Mouse (Mus musculus): ENCODE measurements around the gene Paqr4.
A peak's percentile ranks its signal among the peaks of the same experiment; 100 is the strongest.

Paqr4 gene

DNA sequence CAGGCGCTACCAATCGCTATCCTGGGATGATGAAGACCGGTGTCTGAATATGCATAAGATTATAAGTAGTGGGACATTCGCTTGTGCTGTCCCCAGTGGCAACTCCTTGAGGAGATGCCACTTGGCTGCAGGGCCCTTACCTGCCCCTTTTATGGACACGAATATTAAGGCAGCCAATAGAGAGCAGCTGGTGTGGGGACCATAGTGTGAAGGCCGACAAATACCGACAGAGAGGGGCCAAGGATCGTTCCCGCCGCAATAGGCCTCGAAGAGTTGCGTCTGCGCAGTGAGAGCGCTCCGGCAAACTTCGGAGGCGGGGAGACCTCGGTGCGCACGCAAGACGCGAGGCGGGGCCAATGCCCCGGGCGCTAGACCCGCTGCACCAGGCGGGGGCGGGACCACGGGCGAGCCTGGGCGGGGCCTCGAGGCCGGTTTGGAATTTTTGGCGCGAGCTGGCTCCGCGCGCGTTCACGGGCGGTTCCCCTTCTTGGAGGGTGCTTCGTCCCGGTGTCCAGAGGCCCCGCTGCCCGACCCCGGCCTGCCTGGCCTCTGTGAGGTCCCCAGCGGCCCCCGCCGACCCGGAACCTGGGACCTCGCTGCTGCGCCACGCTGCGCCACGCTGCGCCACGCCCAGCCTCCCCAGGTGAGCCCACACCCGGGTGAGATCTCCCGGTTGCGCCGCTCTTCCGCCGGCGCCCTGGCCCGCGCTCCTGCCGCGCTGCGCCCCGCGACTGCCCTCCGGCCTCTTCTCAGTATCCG lies 14.5 kb downstream of the Paqr4 start, which contains the start of gene Pkmyt1:
Gene Pkmyt1 (plus strand): TSS at position 338 of the 759 bp plus-strand sequence.
- peak; percentile 73 for DNase-seq (ENCODE audit: low spot score)

- no peak for DNase-seq (ENCODE audit: low spot score)
Measured at GRCm38 (mm10) chr17:23725477-23725876, 15.2 kb downstream of the Paqr4 start.

DNA sequence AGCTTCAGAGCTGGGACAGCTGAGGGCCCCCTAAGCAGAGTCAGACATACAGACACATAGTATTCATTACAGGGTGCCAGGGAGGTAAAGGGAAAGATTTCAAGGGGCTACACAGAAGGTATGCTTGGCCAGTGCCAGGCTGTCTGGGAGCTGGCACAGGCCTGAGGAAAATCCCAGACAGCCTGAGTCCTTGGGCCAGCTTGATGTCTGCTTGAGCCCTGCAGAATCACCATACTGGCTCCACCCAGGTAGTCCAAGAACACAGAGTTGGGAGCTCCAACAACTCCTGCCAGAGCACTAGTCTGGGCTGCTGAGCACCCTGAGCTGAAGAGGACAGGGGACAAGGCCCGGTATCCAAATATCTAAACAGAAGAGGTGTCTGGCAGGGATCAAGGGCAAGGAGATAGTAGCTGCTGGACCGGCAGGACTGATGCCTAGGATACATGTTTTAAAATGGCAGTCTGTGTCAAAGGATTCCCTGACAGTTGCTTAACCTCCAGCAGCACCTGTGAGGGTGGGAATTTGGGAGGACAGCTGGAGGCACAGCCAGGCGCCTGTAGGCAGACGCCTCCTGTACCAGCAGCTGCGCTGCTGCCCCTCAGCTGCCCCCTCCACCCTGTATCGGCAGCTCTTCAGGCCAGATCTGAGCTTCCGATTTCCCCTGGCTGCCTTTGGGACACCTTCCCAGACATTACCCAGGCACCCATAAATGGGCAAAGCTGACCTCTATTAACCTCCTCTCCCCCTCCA lies 18.1 kb downstream of the Paqr4 start, which contains the start of gene 1520401A03Rik:
Gene 1520401A03Rik (minus strand): TSS at position 408 of the 750 bp plus-strand sequence.
- DNase-seq (ENCODE audit: low spot score): no peak

GRCm38 (mm10) chr17:23721886-23722285 lies 18.8 kb downstream of the Paqr4 start:
- DNase-seq (ENCODE audit: low spot score): no peak

DNA sequence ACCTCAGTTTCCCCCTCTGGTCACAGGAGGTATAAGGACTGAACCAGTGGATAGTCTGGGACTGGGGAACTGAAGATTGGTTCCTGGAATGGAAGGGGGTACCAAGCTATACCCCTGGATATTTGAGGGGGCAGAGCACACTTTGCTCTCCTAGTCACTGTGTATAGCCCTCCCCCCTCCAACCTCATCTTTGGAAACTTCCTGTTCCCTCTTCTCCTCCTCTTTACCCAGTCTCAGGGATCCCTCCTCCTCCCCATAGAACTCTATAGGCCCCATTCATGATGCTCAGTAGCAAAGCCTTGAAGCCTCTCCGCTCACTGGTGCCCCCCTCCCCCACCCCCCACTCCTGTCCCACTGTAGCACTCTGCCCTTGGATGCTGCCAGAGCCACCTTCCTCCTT lies 21.2 kb downstream of the Paqr4 start:
- DNase-seq (ENCODE audit: low spot score): no peak

GRCm38 (mm10) chr17:23717003-23717402 lies 23.7 kb downstream of the Paqr4 start:
- DNase-seq (ENCODE audit: low spot score): no peak

DNA sequence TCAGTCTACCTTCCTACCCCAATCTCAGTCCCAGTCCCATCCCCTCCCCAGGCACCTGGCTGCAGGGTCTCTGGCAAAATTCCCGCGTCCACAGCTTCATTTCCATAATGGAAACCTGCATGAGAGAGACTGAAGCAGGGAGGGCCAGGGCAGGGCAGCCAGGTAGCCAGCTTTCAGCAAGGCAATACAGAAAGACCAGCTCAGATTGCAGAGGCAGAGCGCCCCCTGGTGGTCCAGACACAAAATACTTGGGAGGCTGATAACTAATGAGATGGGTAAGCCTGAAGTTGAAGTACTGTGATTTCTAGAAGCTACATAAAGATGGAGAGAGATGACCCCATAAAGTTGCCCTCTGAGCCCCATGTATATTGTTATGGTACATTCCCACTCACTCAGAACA lies 34.5 kb downstream of the Paqr4 start:
- DNase-seq (ENCODE audit: low spot score): peak; percentile 52

DNA sequence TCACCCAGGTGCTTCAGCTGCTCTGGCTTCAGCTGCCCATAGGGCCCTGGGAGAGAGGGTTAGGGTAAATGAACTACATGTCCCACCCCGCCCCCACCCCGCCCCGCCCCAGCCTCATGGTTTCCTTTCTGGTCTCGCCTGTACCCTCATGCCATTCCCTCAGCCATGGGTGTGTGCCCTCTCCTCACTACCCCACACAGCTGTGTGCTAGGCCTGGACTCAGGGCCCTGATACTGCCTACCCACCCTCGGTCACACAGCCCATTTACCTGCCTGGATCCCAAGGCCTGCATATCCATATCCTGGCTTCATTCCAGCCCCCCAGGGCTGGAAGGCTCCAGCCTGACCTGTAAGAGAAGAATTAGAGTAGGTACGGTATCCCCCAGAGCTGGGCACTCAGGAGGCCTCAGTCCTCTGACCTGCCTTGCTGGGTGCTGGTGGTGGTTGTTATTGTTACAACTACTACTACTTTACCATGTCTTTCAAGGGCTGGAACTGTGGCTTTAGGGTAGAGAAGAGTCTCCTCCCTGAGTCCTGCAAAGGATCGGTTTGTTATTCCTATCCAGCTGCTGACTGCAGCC lies 35.1 kb downstream of the Paqr4 start:
- no peak for DNase-seq (ENCODE audit: low spot score)

GRCm38 (mm10) chr17:23704741-23705140 lies 35.9 kb downstream of the Paqr4 start:
- DNase-seq (ENCODE audit: low spot score): no peak

DNA sequence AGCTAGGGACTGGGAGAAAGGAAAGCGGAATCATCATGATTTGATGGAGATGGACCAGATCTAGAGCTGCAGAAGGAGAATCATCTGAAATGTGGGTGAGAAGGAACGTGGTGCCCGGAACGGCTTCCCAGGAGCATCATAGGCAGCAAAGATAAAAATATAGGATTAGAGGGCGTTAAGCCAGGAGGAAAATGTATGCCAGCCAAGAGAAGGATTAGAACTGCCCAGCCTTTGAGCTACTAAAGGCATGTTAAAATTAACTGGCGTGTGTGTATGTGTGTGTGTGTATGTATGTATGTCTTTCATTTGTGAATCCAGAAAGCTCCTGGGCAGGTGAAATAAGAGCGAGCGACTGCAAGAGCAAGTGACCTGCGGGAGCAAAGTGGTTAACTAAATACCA lies 37.4 kb downstream of the Paqr4 start:
- no peak for DNase-seq (ENCODE audit: low spot score)

DNA sequence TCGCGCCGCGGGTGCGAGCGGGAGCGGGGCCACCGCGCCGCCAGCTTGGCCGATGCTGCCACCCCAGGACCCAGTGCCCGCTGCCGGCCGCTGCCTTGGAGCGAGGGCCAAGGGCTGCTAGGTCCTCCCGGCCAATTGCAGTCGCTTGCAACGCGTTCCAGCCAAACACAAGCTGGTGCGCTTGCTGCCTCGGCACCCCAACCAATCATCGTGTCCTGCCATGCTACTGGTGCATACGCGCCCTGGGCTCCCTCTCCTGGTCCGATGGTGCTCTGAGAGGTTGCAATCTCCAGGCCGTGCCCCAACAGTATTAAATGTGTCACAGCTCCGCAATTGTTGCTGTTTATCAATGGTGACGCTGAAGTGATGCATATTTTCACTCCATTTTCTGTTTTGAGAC lies 40.6 kb downstream of the Paqr4 start:
- DNase-seq (ENCODE audit: low spot score): peak; percentile 55

GRCm38 (mm10) chr17:23699131-23700077 lies 41.3 kb downstream of the Paqr4 start:
- no peak for DNase-seq (ENCODE audit: low spot score)

DNA sequence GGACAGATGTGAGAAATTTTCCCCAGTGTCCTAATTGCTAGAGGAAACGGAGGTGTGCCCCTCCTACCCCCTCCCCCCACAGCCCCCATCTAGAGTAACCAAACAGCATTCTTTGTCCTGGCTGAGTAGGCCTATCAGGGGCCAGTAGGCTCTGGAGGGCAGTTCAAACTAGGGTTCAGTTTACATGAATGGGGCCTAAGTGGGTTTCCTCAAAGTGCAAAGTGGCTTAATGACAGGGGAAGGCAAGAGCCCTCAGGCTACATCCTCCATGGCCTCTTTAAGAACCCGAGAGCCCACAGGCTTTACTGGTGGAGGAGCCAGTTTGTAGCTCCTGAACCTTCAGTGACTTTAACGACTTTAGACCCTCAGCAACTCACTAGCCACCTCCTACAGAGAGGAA lies 44.9 kb downstream of the Paqr4 start:
- DNase-seq (ENCODE audit: low spot score): no peak

GRCm38 (mm10) chr17:23694491-23694890 lies 46.2 kb downstream of the Paqr4 start:
- no peak for DNase-seq (ENCODE audit: low spot score)

All from layer of hippocampus, adult 9-10 months (tissue).